Mouse (Mus musculus): ENCODE results near the gene Atad5. TPM values are rescaled to one million over a fixed set of nuclear protein-coding genes. Genes with fewer than 3 reads are reported as not detected.
"Not testable (repeated sequence)": the region's sequence is repeated elsewhere in the genome, so short reads cannot be mapped to it uniquely, and the experiment has no call there.

The Atad5 gene
- polyA plus RNA-seq, 3 experiments from 2014 or later, result 2.6 to 8.1 (median 3.1) TPM

DNA sequence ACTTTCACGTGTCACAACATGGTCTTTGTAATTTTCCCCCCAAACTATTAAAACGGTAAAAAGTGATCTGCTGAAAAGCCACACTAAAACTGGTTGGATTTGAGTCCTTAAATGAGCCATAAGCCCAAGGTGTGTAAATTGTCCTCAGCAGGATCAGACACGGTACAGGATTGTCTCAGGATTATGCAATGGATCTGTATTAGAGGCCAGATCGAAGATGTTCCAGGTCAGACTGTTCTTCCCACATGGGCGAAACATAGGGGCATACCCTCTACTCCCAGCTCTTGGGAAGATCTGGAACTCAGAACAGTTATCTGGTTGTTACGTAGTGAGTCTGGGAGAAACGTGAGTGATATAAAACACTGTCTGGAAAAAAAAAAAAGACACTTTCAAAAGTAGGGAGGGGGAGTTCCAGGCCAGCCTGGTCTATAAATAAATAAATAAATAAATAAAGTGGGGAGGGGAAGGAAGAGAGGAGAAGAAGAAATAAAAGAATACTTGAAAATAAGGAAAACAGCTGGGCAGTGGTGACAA, 7.3 kb upstream of the Atad5 start:
- no peak for ATAC-seq

DNA sequence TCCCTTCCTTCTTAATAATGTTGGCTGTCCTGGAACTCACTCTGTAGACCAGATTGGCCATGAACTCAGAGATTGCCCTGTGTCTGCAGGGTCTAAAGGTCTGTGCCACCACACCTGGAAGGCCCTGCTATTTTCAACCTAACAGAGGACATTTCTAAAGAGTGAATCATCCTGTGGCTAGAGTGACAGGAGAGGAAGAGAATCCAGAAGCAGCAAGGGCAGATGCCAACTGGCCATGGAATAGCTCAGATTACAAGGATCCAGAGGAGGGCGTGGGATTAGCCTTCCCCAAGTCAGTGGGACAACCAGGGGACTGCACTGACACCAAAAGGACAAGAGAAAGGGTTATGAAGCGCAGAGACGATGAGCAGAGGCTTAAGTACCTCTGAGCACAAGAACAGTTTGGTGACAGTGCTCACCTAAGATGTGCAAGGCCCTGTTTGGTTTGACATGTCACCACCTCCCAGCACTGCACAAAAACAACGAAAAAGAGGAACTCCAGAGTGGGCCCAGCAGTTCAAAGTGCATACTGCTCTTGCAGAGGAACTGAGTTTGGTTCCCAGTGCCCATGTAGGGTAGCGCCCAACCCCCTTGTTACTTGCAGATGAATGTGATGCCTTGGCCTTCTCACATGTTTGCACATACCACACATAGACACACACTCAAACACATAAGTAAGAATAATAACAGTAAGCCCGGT, 3.7 kb upstream of the Atad5 start:
- ATAC-seq, result no peak

DNA sequence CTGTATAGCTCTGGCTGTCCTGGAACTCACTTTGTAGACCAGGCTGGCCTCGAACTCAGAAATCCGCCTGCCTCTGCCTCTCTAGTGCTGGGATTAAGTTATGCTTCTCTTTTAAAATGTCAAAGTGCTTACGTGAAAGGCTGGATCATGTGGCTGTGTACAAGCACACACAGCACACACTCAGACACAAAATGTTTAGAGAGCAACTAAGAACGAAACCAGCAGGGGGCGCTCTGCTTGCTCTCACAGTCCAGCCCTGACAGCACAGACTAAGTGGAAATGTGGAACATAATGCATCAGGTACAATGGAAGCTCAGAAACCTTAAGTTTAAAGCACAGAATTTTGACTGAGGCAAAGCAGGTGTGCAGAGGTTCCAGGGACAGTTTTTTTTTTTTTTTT, 2.4 kb upstream of the Atad5 start:
- peak; percentile 82 for ATAC-seq

DNA sequence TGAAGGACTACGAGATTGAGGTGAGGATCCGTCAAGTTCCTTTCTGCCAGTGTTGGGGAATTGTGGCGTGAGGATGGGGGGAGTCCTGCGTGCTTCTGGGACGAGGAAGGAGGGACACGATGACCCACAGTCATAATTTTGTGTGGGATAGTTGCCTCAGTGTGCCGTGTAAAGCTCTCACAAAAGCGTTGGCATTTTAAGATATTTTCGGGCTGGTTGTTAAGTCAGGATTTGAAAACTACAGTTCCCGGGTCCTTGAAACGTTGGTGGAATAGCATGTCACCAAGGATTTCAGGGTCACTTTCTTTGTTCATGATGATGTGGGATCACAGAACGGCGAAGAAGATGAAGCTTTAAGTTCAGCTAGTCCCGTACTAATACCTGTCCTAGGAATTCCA, 616 bp downstream of the Atad5 start:
- ATAC-seq, result no peak

DNA sequence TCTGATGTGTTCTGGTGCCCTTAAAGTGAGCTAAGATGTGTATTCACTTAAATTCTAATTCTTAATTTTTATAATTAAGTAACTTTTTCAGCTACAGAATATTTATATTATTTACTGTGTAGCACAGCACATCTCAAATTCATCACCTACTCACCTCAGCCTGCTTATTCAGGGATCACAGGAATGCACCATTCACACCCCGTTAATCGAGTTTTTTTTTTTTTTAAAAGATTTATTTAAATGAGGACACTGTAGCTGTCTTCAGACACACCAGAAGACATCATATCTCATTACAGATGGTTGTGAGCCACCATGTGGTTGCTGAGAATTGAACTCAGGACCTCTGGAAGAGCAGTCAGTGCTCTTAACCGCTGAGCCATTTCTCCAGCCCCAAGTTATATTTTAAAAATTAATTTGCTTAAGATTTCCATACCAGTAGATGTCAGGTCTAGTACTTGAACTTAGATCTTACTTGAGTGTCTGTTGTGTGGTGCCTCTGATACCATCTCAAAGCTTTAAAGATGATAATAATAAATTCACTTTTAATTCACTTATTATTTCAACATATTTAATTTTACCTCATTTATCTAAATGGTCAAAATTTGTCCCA, 1.5 kb downstream of the Atad5 start:
- ATAC-seq, result no peak

DNA sequence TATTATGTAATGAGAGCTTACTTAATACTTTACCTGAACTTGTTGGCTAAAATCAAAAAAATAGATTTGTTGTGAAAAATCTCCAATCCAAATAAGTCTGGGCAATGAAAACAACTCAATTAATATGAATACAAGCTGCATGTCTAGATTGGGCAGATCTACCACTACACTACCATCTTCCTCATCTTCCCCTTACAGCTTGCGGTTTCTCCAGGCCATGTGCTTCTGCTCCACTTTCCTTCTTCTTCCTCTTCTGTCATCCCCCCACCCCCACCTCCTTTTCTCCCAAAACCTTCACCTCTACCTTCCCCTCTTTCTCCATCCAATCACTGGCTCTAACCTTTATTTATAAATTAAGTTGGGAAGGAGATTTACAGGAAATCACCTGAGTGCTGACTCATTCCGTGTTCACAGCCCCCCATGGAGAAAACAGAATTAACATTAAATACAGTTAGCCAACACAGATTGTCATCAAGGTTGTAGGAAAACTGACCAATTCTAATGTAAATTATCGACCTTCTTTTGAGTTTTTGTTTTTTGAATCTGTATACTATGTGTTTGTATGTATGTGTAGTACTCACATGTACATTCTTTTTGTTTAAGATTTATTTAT, 9.3 kb downstream of the Atad5 start:
- no peak for ATAC-seq

DNA sequence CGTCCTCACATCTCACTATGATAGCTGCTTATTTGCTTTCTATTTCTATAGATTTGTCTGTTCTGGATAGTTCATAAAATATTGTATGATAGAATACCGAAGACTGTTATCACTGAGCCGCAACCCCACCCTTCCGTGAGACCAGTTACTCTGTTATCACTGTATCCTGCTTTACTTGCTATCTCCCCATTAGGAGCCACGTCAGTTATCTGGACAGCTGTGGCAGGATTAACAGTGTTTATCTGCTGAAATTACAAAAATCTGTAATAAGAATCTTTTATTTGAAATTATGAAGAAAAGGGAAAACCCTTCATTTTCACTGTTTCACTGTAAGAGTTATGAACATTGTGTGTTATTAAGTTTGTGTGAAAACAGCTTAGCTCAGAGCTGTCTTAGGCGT, 12.1 kb downstream of the Atad5 start:
- ATAC-seq, result no peak

DNA sequence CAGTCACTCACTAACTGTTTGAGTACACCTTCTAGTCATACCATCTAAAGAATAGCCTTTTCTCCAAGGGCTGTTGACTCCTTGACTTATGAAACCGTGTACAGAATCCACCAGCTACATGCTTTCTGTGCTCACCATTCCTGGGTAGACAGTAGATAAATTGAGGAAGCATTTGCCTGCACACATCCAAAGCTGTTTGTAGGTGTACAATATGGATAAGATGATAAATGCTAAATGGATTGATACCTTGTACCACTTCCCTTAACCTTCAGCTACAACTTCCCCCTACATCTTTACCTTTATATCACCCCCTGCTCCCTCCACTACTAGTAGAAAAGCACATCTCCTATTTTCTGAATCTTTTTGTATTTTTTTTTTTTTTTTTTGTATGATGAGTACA, 15.2 kb downstream of the Atad5 start:
- ATAC-seq, result no peak

DNA sequence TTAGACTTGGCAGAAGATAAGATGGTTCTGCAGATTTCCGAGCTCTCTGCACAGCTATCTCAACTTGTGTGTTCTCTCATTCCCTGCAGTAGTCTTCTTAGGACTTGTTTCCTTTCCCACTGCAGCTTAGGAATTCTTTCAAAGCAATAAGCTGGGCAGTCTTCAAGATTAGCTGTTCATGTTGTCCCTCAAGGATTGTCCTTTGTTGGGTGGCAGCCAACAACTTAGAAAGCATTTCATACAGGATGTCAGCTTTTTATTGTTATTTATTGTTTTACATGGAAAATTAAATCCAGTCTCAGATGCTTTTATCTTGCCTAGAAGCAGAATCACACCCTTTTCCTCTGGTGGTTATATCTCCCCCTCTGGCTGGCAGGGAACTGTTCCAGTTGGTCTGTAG, 27.2 kb downstream of the Atad5 start:
- no peak for ATAC-seq

DNA sequence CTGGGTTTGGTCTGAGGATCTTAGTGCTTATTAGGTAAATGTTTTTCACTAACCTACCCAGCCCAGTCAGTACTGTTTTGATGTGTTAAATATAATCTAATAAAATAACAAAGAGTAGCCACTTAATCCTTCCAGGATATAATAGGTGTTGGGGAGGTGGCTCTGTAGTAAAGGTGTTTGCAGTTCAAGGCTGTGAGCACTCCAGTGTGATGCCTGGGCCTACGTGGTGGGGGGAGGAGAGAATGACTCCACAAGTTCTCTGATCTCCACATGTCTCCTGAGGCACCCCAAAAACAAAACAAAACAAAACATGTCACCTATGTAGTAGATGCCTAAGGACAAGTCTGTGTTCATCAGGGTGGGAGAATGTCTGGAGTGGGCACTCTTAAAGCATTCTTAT, 42.9 kb downstream of the Atad5 start:
- no peak for ATAC-seq

DNA sequence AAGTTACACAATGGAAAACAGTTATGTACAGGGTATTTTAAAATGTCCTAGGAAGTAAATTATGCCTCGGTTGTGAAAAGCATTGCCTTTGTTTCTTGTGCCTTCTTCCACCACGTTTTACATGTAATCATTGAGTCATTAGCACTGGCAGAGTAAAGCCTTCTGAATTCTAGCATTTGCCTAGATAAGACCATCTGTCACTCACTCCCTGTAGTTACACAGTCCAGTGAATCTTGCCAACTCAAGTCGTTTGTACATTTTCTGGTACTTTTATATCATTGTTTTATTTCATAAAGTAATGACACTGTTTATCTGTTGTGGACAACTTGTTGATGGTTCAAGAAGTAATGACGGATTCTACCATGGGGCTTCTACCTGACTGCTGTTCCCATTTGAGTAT, 45.5 kb downstream of the Atad5 start:
- ATAC-seq, result no peak

DNA sequence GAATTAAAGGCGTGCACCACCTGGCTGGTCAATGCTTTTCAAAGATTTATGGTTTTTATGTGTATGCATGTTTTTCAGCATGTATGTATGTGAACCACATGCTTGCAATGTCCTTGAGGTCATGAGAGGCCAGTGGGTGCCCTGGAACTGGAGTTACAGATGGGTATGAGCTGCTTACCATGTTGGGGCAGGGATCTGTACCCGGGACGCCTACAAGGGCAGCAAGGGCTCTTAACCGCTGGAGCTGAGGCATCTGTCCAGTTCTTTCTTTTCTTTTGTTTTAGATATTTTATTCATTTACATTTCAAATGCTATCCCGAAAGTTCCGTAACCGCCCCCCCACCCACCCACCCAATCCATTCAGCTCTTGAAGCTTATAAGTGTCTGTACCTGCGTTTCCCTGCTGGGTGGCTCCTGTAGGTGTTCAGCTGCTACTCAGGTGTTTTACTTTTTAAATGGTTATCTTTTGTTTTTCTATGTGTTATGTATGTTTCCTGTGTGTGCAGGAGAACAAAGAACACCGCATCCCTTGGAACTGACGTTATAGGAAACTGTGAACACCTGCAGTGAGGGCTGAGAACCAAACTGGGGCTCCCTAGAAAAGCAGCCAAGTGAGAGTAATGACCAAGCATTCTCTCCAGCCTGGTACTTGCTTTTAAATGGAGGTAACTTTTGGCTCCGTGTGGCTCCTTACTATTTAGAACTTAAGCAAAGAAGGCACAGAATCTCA, 46.9 kb downstream of the Atad5 start:
- no peak for ATAC-seq

DNA sequence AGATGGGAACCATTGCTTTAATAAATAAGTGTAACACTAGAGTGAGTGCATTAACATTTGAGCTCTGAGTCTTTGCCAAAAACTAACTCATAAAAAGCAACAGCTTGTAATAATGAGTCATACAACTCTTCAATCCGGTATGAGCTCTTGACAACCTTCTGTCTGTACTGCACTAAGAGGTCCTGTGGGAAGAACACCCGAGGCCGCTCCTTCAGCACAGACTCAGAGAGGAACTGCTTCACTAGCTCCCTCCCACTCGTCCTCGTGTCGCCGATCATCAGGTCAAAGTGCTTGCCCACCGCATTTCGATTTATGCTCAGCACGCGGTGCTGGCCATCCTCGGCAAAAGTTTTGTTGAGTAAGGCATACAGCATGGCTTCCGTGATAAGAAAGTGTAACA, 47.6 kb downstream of the Atad5 start:
- ATAC-seq, result no peak

DNA sequence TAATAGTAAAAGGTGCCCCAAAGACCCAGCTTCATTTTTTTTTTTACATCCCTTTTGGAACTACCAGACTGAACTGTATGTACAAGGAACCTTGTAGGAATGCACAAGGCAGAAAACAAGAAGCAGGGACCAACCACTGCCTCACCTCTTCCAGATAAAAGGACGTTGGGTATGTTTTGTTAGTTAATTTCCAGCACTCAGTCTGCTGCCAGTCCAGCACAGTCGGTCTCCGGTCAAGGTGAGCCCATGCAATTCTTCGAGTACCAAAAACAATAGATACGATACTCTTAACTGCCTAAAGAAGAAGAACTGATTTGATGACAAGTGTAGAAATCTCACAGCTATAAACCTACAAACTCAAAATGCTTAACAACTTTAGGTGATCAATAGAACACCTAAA, 48.6 kb downstream of the Atad5 start:
- no peak for ATAC-seq

DNA sequence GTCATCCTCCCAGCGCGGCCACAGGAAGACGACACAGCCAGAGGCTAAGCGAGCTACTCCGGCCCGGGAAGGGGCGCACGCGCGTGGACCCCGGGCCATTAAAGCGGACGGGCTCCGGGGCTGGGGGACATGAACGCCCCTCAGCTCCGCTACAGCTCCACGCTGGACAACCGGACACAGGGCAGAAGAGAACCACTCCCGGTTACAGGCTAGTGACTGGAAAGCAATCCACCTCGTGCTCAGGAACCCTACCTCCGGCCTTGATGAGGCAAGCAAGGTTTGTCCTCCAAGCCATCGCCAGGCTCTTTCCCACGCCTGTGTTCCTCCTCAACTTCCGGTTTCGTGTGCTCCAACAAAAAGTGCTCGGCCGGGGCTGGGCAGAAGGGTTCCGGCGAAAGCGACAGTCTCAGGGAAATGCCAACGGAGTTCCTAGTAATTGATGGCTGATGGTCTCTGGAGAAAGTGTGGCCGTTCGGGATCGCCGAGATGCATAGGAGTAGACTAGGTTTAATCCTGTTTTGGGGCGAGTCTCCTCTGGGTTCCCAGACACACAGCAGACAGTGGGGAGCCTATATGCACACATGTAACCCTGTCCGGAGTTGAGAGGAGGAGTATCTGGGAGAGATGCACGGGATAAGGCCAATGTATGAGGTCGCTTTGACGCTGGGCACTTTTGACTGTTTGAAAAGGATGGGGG, 52.8 kb downstream of the Atad5 start, which contains the start of gene Tefm:
Tefm (minus strand) TSS at position 351 of the 697 bp plus-strand sequence.
- ATAC-seq, result peak; percentile 87

DNA sequence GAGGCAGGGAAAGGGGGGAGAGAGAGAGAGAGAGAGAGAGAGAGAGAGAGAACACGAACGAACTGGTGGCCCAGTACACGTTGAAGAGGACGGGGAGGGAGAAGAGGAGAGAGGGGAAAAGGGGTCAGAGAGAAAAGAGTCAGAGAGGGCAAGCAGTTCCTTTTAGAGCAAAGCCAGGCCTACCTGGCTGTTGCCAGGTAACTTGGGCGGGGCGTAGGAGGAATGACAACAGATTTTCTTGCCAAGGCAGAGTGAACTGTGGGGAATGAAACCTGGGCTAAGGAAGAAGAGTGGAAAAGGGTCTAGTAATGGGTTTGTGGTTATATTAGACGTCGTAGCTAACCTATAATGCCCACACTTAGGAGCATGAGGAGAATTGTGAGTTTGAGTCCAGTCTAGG, 53.7 kb downstream of the Atad5 start:
- ATAC-seq, result no peak

DNA sequence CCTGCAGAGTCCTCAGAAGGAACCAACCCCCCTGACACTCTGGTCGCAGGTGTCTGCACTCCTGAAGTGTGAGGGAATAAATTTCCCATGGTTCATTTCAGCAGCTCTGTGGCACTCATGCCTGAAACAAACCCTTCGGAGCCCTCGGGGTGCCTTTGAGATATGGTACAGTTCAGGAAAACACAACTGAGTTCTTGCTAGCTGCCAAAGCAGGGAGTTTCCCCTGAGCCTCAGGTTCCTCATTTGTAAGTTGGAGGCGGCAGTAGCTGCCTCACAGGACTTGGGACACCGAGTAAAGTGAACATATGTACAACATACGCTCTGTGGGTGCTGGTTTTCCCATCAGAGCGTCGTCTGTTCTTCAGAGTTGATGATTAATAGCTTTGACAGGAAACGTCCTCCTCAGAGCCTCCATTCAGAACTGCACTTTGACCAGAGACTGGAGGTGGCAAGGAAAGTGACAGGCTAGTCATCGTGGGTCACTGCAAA, 56.6 kb downstream of the Atad5 start:
- ATAC-seq, result no peak

DNA sequence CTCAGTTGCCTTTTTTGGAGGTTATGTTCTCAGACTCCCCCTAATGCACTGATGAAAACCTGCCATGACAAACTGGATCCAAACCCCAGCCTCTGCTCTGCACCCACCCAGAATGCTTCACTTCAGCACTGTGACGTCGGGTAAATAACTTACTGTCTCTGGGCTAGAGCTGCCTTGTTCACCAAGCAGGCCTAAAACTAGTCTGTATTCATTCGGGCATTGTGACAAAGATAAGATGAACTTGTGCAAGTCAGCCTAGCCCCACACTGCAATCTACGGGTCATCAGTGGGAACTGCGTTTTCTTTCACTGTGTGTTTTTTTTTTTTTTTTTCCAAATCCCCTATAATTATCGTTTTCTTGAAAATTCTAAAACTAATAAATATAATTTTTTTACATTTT, 58.5 kb downstream of the Atad5 start:
- no peak for ATAC-seq

DNA sequence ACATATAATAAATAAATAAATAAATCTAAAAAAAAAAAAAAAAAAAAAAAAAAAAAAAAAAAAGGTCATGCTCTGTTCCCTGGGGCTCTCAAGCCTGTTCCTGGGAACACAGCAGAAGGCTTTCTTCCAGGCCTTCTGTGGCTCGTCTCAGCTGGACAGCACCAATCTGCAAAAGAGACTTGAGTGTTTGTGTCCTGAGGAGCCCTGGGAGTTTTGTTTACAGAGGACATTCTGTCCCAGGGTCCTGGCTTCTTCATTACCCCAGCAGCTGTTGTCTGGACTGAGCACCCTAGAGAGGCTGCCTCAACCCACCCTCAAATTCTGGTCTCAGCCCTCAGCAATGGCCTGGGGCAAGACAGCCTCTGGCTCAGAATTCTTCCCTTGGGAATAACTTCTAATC, 59.1 kb downstream of the Atad5 start:
- no peak for ATAC-seq

DNA sequence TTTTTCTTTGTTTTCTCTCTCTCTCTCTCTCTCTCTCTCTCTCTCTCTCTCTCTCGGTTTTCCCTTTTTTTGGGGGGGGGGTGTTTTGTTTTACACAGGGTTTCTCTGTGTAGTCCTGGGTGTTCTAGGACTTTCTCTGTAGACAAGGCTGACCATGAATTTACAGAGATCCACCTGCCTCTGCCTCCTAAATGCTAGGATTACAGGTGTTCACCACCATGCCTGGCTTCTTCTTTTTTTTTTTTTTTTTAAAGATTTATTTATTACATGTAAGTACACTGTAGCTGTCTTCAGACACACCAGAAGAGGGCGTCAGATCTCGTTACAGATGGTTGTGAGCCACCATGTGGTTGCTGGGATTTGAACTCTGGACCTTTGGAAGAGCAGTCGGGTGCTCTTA, 59.8 kb downstream of the Atad5 start:
- not testable (repeated sequence) for ATAC-seq

DNA sequence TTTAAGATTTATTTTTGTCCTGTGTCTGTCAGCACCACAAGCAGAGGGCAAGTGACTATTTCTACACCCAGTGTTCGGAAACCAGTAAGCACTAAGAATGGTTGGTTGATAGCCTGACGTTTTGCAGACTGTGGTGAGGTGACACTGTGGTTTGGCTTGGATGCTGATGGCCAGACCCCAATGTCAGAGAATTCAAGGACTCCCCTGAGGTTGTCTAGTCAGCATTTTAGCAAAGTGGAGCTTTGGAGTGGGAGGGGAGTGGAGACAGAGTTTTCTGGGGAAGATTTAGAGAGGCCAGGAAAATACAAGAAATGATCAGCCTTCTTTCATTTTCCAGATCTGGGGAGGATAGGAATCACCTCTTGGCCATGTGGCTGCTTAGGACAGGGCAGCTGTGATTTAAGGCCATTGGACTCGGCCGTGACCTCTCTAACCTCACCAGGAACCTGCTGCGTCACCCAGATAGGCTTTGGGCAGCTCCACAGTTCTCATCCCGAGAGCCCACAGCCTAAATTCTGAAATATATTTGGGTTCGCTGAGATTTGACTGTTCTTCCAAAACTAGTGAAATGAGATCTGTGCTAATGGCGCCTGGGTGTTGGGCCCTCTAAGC, 60.3 kb downstream of the Atad5 start:
- no peak for ATAC-seq

DNA sequence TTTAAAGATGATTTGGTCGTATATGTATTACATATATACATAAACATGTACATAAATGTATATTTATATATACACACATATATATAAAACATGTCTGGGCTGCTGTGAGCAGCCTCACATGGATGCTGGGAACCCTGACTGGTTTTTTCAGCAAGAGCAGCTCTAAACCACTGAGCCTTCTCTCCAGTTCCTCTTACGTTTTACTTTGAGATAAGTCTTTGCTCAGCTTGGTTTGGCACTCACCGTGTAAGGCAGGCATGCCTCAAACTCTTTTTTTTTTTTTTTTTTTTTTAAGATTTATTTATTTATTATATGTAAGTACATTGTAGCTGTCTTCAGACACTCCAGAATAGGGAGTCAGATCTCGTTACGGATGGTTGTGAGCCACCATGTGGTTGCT, 61.4 kb downstream of the Atad5 start:
- ATAC-seq, result no peak
